Mouse (Mus musculus) testis, adult 2 months (tissue): ENCODE measurements around the gene Aadacl2.

Source experiments
- CTCF ChIP-seq: fragments of 200-500 bp; IDR thresholded peaks from 2 replicates; pipeline ENCODE4 v1.5.1; 2012; ENCODE audit warnings: low read depth, mild to moderate bottlenecking, inconsistent platforms, low read length, moderate library complexity; ENCODE audit not compliant: control insufficient read depth, insufficient read depth, insufficient replicate concordance
- POLR2A ChIP-seq: fragments of 200-500 bp; IDR thresholded peaks from 2 replicates; pipeline ENCODE4 v1.6.1; 2012; ENCODE audit warnings: low read depth, mild to moderate bottlenecking, inconsistent platforms, low read length, moderate library complexity; ENCODE audit not compliant: control insufficient read depth

- TF ChIP-seq POLR2A (no peak), CTCF (no peak)
Observed at GRCm38 (mm10) chr3:60006443-60006842, at the start of gene Aadacl2.
